Mouse (Mus musculus) kidney, embryonic 16.5 days (tissue): Measurements from ENCODE around the gene Cp. TPM values are rescaled to one million over a fixed set of nuclear protein-coding genes. Genes with fewer than 3 reads are reported as not detected.
A peak's percentile ranks its signal among the peaks of the same experiment; 100 is the strongest.
"Not testable (repeated sequence)": the region's sequence is repeated elsewhere in the genome, so short reads cannot be mapped to it uniquely, and the experiment has no call there.

ENCODE experiments used
- ATAC-seq: fragments of 200-750 bp; cut with Nextera tagmentation; 2 replicates; pipeline ENCODE4 v1.8.0; 2017; ENCODE audit warnings: moderate TSS enrichment; ENCODE audit not compliant: low FRiP score, low TSS enrichment
- H3K27ac ChIP-seq: fragments of 300-500 bp; sonication (generic); 2 replicates; pipeline ENCODE4 v1.5.1; 2014; ENCODE audit warnings: low read length
- H3K27me3 ChIP-seq: fragments of 300-500 bp; sonication (generic); 2 replicates; pipeline ENCODE4 v1.6.1; 2014; ENCODE audit warnings: low read length, control low read depth, mixed read lengths; ENCODE audit not compliant: insufficient read depth
- H3K36me3 ChIP-seq: fragments of 300-500 bp; sonication (generic); 2 replicates; pipeline ENCODE4 v1.6.1; 2014; ENCODE audit warnings: low read length, control low read depth, mixed read lengths; ENCODE audit not compliant: insufficient read depth
- H3K4me1 ChIP-seq: fragments of 300-500 bp; sonication (generic); 2 replicates; pipeline ENCODE4 v1.6.1; 2014; ENCODE audit warnings: low read length, control low read depth, mixed read lengths; ENCODE audit not compliant: insufficient read depth
- H3K4me2 ChIP-seq: fragments of 300-500 bp; sonication (generic); replicated peaks from 2 replicates; pipeline ENCODE4 v1.6.1; 2014; ENCODE audit warnings: low read depth, low read length
- H3K4me3 ChIP-seq: fragments of 300-500 bp; sonication (generic); 2 replicates; pipeline ENCODE4 v1.5.1; 2014; ENCODE audit warnings: mild to moderate bottlenecking, low read length
- H3K9ac ChIP-seq: fragments of 300-500 bp; sonication (generic); replicated peaks from 2 replicates; pipeline ENCODE4 v1.6.1; 2014; ENCODE audit warnings: low read length
- H3K9me3 ChIP-seq: fragments of 300-500 bp; sonication (generic); 2 replicates; pipeline ENCODE4 v1.6.1; 2016; ENCODE audit warnings: low read length, control low read depth
- WGBS: fragments of 180-500 bp; shearing (Covaris S2); extraction: QIAGEN DNeasy Blood & Tissue Kit; methylation state at CpG from one replicate; pipeline ENCODE4 v1.1.7; 2014; 5-methylcytosine and 5-hydroxymethylcytosine counted together
- polyA plus RNA-seq: library from polyadenylated mRNA; unstranded; fragments of >200 nt; fragmentation: Nextera tagmentation; extraction: Ambion mirVana; gene quantifications from 2 replicates; pipeline ENCODE4 v1.2.1, GENCODE M21; 2015

Cp gene
- polyA plus RNA-seq, 1 experiment from 2014 or later: 1.1 TPM

GRCm38 (mm10) chr3:20000806-20001205 is 44.0 kb downstream of the Cp start:
- no peak for ATAC-seq
- no peak overlapping the region for H3K4me2 ChIP-seq
- H3K4me1 ChIP-seq: no peaks in the 10 kb centered on the region
- no peak overlapping the region for H3K9ac ChIP-seq
- no peak overlapping the region for H3K4me3 ChIP-seq
- peaks cover 11% of the 10 kb centered on the region for H3K36me3 ChIP-seq
- H3K27me3 ChIP-seq: no peaks in the 10 kb centered on the region
- 93% methylated on average over 4 of the region's 4 CpGs for WGBS
- H3K27ac ChIP-seq: no peak overlapping the region
- no peaks in the 10 kb centered on the region for H3K9me3 ChIP-seq

- 81% methylated on average over 5 of the region's 5 CpGs for WGBS
These were observed 45.9 kb downstream of the Cp start for GRCm38 (mm10) chr3:20002786-20003185.

DNA sequence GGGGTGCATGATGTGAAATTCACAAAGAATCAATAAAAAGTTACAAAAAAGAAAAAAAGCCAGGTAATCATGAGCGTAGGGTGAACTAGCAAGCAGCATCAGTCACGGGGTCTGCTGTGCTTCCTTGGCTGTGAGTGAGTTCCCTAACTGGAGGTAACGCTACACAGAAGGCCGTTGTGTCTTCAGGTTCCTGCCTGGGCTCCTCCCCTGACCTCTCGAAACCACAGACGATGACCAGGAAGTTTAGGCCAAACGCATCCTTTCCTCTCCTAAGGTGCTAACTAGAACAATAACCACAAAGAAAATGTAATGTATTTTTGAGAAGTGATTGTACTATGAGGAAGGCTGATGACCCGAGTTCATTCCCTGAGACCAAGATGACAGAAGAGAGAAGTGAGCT is 47.6 kb downstream of the Cp start:
- ATAC-seq: no peak
- H3K4me3 ChIP-seq: no peak overlapping the region
- peaks cover 12% of the 10 kb centered on the region for H3K36me3 ChIP-seq
- no peak overlapping the region for H3K27ac ChIP-seq
- WGBS: 85% methylated on average over 8 of the region's 8 CpGs
- H3K9me3 ChIP-seq: no peaks in the 10 kb centered on the region
- H3K9ac ChIP-seq: no peak overlapping the region
- H3K27me3 ChIP-seq: no peaks in the 10 kb centered on the region
- no peaks in the 10 kb centered on the region for H3K4me1 ChIP-seq
- H3K4me2 ChIP-seq: no peak overlapping the region

More at GRCm38 (mm10) chr3:20002786-20003185, 45.9 kb downstream of the Cp start:
- Histone ChIP-seq H3K36me3 (peaks cover 11% of the 10 kb centered on the region), H3K4me2 (no peak overlapping the region), H3K4me3 (no peak overlapping the region), H3K9me3 (no peaks in the 10 kb centered on the region), H3K4me1 (no peaks in the 10 kb centered on the region), H3K9ac (no peak overlapping the region), H3K27me3 (no peaks in the 10 kb centered on the region), H3K27ac (no peak overlapping the region)
- ATAC-seq: no peak

DNA sequence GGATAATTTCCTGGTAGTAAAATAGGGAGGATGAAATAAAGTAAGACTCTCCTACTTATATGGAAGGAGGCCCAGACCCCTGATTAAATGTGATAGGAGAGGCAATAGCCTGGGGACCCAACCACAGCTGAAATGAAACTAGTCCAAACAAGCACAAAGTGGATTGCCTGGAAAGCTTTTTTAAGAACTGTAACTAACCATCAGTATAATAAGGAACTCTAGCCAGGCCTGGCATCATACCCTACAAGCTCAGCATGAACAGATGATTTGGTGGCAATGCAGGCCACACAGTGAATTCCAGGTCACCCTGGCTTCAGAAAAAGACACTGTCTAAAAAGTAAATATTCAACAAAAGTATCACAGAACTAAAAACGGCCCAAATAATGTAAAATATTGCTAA is 48.8 kb downstream of the Cp start:
- Histone ChIP-seq H3K9me3 (no peaks in the 10 kb centered on the region), H3K4me3 (no peak overlapping the region), H3K27me3 (no peaks in the 10 kb centered on the region), H3K36me3 (peaks cover 16% of the 10 kb centered on the region), H3K9ac (no peak overlapping the region), H3K4me1 (no peaks in the 10 kb centered on the region), H3K4me2 (no peak overlapping the region), H3K27ac (no peak overlapping the region)
- 79% methylated on average over 1 of the region's 1 CpGs for WGBS
- no peak for ATAC-seq

DNA sequence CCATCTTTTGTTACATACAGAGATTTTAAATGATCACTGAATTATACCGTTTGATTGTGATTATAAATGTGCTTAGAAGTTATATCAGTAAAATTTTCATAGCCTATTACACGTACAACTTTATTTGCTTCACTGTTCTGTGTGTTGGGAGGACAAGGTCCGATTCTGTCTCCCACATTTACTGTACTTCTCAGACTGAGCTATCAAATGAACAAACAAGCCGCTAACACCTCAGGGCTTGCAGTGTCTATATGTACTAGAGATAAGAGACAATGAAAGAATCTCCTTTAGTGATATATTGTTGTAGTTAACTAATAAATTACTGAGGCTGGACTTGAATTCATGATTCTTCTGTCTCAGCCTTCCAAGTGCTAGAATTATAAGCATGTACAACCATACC is 50.4 kb downstream of the Cp start:
- Histone ChIP-seq H3K27ac (no peak overlapping the region), H3K9me3 (no peaks in the 10 kb centered on the region), H3K4me3 (no peak overlapping the region), H3K9ac (no peak overlapping the region), H3K27me3 (no peaks in the 10 kb centered on the region), H3K4me1 (no peaks in the 10 kb centered on the region), H3K36me3 (peaks cover 13% of the 10 kb centered on the region), H3K4me2 (no peak overlapping the region)
- ATAC-seq: no peak
- 92% methylated on average over 4 of the region's 4 CpGs for WGBS

GRCm38 (mm10) chr3:20007759-20008158 is 50.9 kb downstream of the Cp start:
- H3K9me3 ChIP-seq: no peaks in the 10 kb centered on the region
- H3K4me3 ChIP-seq: no peak overlapping the region
- ATAC-seq: no peak
- H3K27ac ChIP-seq: no peak overlapping the region
- peaks cover 17% of the 10 kb centered on the region for H3K36me3 ChIP-seq
- no peak overlapping the region for H3K9ac ChIP-seq
- H3K4me1 ChIP-seq: no peaks in the 10 kb centered on the region
- no peak overlapping the region for H3K4me2 ChIP-seq
- H3K27me3 ChIP-seq: no peaks in the 10 kb centered on the region
- WGBS: 83% methylated on average over 5 of the region's 5 CpGs

- Histone ChIP-seq H3K27ac (peak overlapping the region; percentile 20; the same call in 1 of the 2 replicates), H3K4me2 (no peak overlapping the region), H3K9me3 (no peaks in the 10 kb centered on the region), H3K27me3 (no peaks in the 10 kb centered on the region), H3K36me3 (peaks cover 19% of the 10 kb centered on the region), H3K4me3 (no peak overlapping the region), H3K4me1 (no peaks in the 10 kb centered on the region), H3K9ac (no peak overlapping the region)
- WGBS: 90% methylated on average over 9 of the region's 9 CpGs
- peak; percentile 59; the same call in 1 of the 2 replicates for ATAC-seq
These were observed 53.6 kb downstream of the Cp start for GRCm38 (mm10) chr3:20010464-20010863.

GRCm38 (mm10) chr3:20010905-20011304 is 54.1 kb downstream of the Cp start:
- 78% methylated on average over 7 of the region's 7 CpGs for WGBS
- not testable (repeated sequence) for H3K4me3 ChIP-seq, H3K4me1 ChIP-seq, H3K9ac ChIP-seq, ATAC-seq, H3K27me3 ChIP-seq, H3K9me3 ChIP-seq, H3K4me2 ChIP-seq
- Histone ChIP-seq H3K36me3 (peaks cover 24% of the 10 kb centered on the region), H3K27ac (peak overlapping the region; percentile 20; the same call in 1 of the 2 replicates)

DNA sequence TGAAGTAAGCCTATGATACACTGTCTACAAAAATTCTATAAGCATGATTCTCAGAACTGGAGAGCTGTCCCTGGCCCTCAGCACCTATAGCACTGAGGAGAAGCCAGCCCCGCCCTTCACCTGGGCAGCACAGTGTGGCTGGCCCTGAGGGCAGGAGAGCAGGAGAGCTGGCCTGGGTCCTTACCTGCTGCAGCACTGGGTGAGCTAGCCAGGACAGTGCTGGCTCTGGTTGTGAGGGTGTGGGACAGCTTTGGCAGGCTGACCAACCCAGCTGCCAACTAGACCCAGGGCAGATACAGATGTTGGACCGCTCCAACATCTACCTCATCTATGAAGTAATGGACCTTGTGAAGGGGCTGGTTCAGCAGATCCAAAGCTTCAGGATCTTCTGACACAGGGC is 57.6 kb downstream of the Cp start:
- WGBS: 90% methylated on average over 2 of the region's 2 CpGs

DNA sequence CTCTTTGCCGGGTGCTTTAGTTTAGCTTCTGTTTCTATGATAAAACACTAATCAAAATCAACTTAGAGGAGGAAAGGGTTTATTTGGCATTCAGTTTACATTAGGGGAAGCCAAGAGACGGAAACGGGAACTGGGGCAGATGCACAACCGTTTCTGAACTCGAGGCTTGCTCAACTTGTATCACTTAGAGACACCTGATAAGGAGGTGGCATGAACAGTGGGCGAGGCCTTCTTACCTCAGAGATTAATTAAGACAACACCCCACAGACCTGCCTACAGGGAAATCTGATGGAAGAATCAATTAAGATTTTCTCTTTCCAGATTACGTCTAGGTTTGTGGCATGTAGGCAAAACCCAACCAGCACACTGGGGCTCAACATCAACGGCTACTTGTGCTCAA is 61.2 kb downstream of the Cp start:
- WGBS: 89% methylated on average over 8 of the region's 8 CpGs
- H3K27me3 ChIP-seq: no peaks in the 10 kb centered on the region
- peaks cover 29% of the 10 kb centered on the region for H3K36me3 ChIP-seq
- no peak overlapping the region for H3K4me2 ChIP-seq
- H3K9me3 ChIP-seq: no peaks in the 10 kb centered on the region
- no peak overlapping the region for H3K27ac ChIP-seq
- no peaks in the 10 kb centered on the region for H3K4me1 ChIP-seq
- no peak for ATAC-seq
- no peak overlapping the region for H3K4me3 ChIP-seq
- no peak overlapping the region for H3K9ac ChIP-seq

More for the DNA sequence above, 57.6 kb downstream of the Cp start:
- Histone ChIP-seq H3K9ac (no peak overlapping the region), H3K36me3 (peaks cover 32% of the 10 kb centered on the region; the same call in 1 of the 2 replicates), H3K4me2 (no peak overlapping the region), H3K27me3 (no peaks in the 10 kb centered on the region), H3K4me1 (no peaks in the 10 kb centered on the region), H3K4me3 (no peak overlapping the region), H3K27ac (no peak overlapping the region), H3K9me3 (no peaks in the 10 kb centered on the region)
- no peak for ATAC-seq
